Mouse (Mus musculus) embryonic facial prominence, embryonic 10.5 days (tissue): ENCODE data around the gene Nup85. TPM values are rescaled to one million over a fixed set of nuclear protein-coding genes. Genes with fewer than 3 reads are reported as not detected.

Source experiments
- DNase-seq: peaks from one replicate; pipeline ENCODE4 v3.0.0-alpha.2; 2017; ENCODE audit warnings: low spot score
- H3K27ac ChIP-seq: fragments of 300-500 bp; sonication (generic); replicated peaks from 2 replicates; pipeline ENCODE4 v1.5.1; 2016; ENCODE audit warnings: mild to moderate bottlenecking
- H3K27me3 ChIP-seq: fragments of 300-500 bp; sonication (generic); replicated peaks from 2 replicates; pipeline ENCODE4 v1.6.1; 2016; ENCODE audit warnings: low read depth, mild to moderate bottlenecking; ENCODE audit not compliant: poor library complexity, severe bottlenecking
- H3K36me3 ChIP-seq: fragments of 300-500 bp; sonication (generic); replicated peaks from 2 replicates; pipeline ENCODE4 v1.6.1; 2016; ENCODE audit warnings: mild to moderate bottlenecking, moderate library complexity
- H3K4me1 ChIP-seq: fragments of 300-500 bp; sonication (generic); 2 replicates; pipeline ENCODE4 v1.6.1; 2016
- H3K4me3 ChIP-seq: fragments of 300-500 bp; sonication (generic); 2 replicates; pipeline ENCODE4 v1.5.1; 2016; ENCODE audit warnings: mild to moderate bottlenecking, moderate library complexity
- H3K9me3 ChIP-seq: fragments of 300-500 bp; sonication (generic); 2 replicates; pipeline ENCODE4 v1.6.1; 2016; ENCODE audit warnings: mild to moderate bottlenecking
- WGBS: fragments of 180-500 bp; shearing (Covaris S2); methylation state at CpG from one replicate; pipeline ENCODE4 v1.1.7; 2016; 5-methylcytosine and 5-hydroxymethylcytosine counted together
- polyA plus RNA-seq: library from polyadenylated mRNA; unstranded; fragments of >200 nt; fragmentation: Nextera tagmentation; extraction: Ambion mirVana; gene quantifications from 2 replicates; pipeline ENCODE4 v1.2.1, GENCODE M21; 2016

Gene Nup85
- polyA plus RNA-seq, 1 experiment from 2014 or later, result 252 TPM

GRCm38 (mm10) chr11:115608421-115609399 lies 44.5 kb downstream of the Nup85 start:
- Histone ChIP-seq H3K36me3 (peaks cover 52% of the 10 kb centered on the region), H3K9me3 (no peaks in the 10 kb centered on the region), H3K4me3 (no peak overlapping the region), H3K27me3 (no peaks in the 10 kb centered on the region; the same call in 1 of the 2 replicates), H3K4me1 (peaks cover 33% of the 10 kb centered on the region), H3K27ac (no peak overlapping the region)
- no peak for DNase-seq
- 86% methylated on average over 23 of the region's 23 CpGs for WGBS

- Histone ChIP-seq H3K27me3 (no peaks in the 10 kb centered on the region; the same call in 1 of the 2 replicates), H3K4me3 (no peak overlapping the region), H3K4me1 (peaks cover 33% of the 10 kb centered on the region), H3K27ac (no peak overlapping the region), H3K36me3 (peaks cover 58% of the 10 kb centered on the region), H3K9me3 (no peaks in the 10 kb centered on the region)
- WGBS, result 69% methylated on average over 3 of the region's 3 CpGs
- DNase-seq, result no peak
These were observed 45.3 kb downstream of the Nup85 start for GRCm38 (mm10) chr11:115609576-115609975.

GRCm38 (mm10) chr11:115611173-115611572 lies 46.9 kb downstream of the Nup85 start:
- DNase-seq, result no peak
- Histone ChIP-seq H3K27ac (no peak overlapping the region), H3K4me3 (peak overlapping the region; percentile 77), H3K27me3 (no peaks in the 10 kb centered on the region; the same call in 1 of the 2 replicates), H3K4me1 (peaks cover 25% of the 10 kb centered on the region), H3K36me3 (peaks cover 61% of the 10 kb centered on the region), H3K9me3 (no peaks in the 10 kb centered on the region)
- 74% methylated on average over 6 of the region's 6 CpGs for WGBS

GRCm38 (mm10) chr11:115612059-115612409 lies 47.8 kb downstream of the Nup85 start:
- Histone ChIP-seq H3K27ac (peak overlapping the region; percentile 86), H3K36me3 (peaks cover 58% of the 10 kb centered on the region)

GRCm38 (mm10) chr11:115612410-115613137 lies 48.3 kb downstream of the Nup85 start, which contains the start of gene Mif4gd:
Gene Mif4gd, minus strand, starts transcription at chr11:115612969.
- Histone ChIP-seq H3K4me3 (peak within 1 kb of the TSS; percentile 77), H3K27ac (peak within 1 kb of the TSS; percentile 86), H3K36me3 (peaks cover 58% of the 10 kb centered on the region), H3K9me3 (no peaks in the 10 kb centered on the region), H3K27me3 (no peaks in the 10 kb centered on the region; the same call in 1 of the 2 replicates), H3K4me1 (peaks cover 25% of the 10 kb centered on the region)
- under 1% methylated on average over 79 of the region's 80 CpGs for WGBS
- peak; percentile 92 for DNase-seq

More at GRCm38 (mm10) chr11:115612059-115612409, 47.8 kb downstream of the Nup85 start:
- no peak for DNase-seq
- Histone ChIP-seq H3K4me3 (peak overlapping the region; percentile 77), H3K9me3 (no peaks in the 10 kb centered on the region), H3K4me1 (peaks cover 25% of the 10 kb centered on the region), H3K27me3 (no peaks in the 10 kb centered on the region; the same call in 1 of the 2 replicates)
- WGBS, result 2% methylated on average over 13 of the region's 13 CpGs

GRCm38 (mm10) chr11:115613138-115613945 lies 49.1 kb downstream of the Nup85 start:
- peak overlapping the region; percentile 86 for H3K27ac ChIP-seq
- no peak for DNase-seq

GRCm38 (mm10) chr11:115614346-115615107 lies 50.3 kb downstream of the Nup85 start:
- Histone ChIP-seq H3K4me1 (peaks cover 25% of the 10 kb centered on the region), H3K27me3 (no peaks in the 10 kb centered on the region; the same call in 1 of the 2 replicates), H3K9me3 (no peaks in the 10 kb centered on the region), H3K4me3 (no peak overlapping the region), H3K36me3 (peaks cover 50% of the 10 kb centered on the region), H3K27ac (no peak overlapping the region)
- DNase-seq, result no peak
- WGBS, result 83% methylated on average over 10 of the region's 10 CpGs

More at GRCm38 (mm10) chr11:115613138-115613945, 49.1 kb downstream of the Nup85 start:
- H3K36me3 ChIP-seq, result peaks cover 55% of the 10 kb centered on the region
- H3K9me3 ChIP-seq, result no peaks in the 10 kb centered on the region
- peak overlapping the region; percentile 77 for H3K4me3 ChIP-seq
- under 1% methylated on average over 16 of the region's 16 CpGs for WGBS
- no peaks in the 10 kb centered on the region; the same call in 1 of the 2 replicates for H3K27me3 ChIP-seq
- H3K4me1 ChIP-seq, result peaks cover 25% of the 10 kb centered on the region

- 85% methylated on average over 15 of the region's 15 CpGs for WGBS
- Histone ChIP-seq H3K27ac (no peak overlapping the region), H3K4me1 (peaks cover 25% of the 10 kb centered on the region), H3K9me3 (no peaks in the 10 kb centered on the region), H3K36me3 (peaks cover 50% of the 10 kb centered on the region), H3K4me3 (no peak overlapping the region), H3K27me3 (no peaks in the 10 kb centered on the region; the same call in 1 of the 2 replicates)
- no peak for DNase-seq
These were observed 51.0 kb downstream of the Nup85 start for GRCm38 (mm10) chr11:115615108-115615825.

DNA sequence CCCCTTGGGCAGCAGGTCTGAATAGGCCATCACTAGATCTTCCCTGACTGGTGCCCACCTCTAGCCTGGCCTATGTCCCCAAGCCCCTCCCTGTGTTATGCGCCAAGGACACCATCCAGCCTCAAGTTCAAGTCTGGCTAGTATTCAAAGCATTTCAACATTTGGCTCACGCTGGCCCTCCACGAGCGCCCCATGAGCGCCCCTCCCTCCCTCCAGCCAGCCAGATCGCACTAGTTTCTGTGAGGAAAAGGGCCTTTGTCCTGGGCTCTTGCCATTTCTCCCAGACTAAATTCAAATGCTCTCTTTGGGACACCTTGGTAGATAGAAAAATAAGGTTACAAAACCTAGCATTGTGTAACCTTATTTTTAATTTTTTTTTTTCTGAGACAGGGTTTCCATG lies 51.6 kb downstream of the Nup85 start:
- 91% methylated on average over 6 of the region's 6 CpGs for WGBS
- Histone ChIP-seq H3K36me3 (peaks cover 55% of the 10 kb centered on the region), H3K27ac (no peak overlapping the region), H3K9me3 (no peaks in the 10 kb centered on the region), H3K4me3 (no peak overlapping the region), H3K4me1 (peaks cover 25% of the 10 kb centered on the region), H3K27me3 (no peaks in the 10 kb centered on the region; the same call in 1 of the 2 replicates)
- no peak for DNase-seq

- no peak for DNase-seq
- Histone ChIP-seq H3K9me3 (no peaks in the 10 kb centered on the region), H3K27me3 (no peaks in the 10 kb centered on the region; the same call in 1 of the 2 replicates), H3K27ac (no peak overlapping the region), H3K4me3 (no peak overlapping the region), H3K4me1 (peaks cover 23% of the 10 kb centered on the region), H3K36me3 (peaks cover 60% of the 10 kb centered on the region)
- WGBS, result 87% methylated on average over 7 of the region's 7 CpGs
These were observed 52.1 kb downstream of the Nup85 start for GRCm38 (mm10) chr11:115616371-115616770.

DNA sequence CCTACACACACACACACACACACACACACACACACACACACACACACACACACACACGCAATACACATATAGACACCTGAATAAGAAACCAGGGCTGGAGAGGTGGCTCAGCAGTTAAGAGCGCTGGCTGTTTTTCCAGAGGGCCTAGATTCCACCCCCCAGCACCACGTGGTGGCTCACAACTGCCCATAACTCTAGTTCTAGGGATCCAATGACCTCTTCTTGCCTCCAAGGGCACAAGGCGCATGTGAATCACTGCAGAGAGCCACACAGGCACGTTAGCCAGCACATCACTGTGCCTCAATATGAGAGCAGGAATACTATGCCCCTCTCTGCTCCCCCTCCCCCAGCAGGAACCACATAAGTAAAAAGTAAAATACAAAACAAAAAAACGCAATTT lies 52.7 kb downstream of the Nup85 start:
- no peak overlapping the region for H3K4me3 ChIP-seq
- no peak overlapping the region for H3K27ac ChIP-seq
- no peak for DNase-seq
- WGBS, result 81% methylated on average over 6 of the region's 6 CpGs
- no peaks in the 10 kb centered on the region for H3K9me3 ChIP-seq
- H3K36me3 ChIP-seq, result peaks cover 65% of the 10 kb centered on the region
- no peaks in the 10 kb centered on the region for H3K27me3 ChIP-seq
- peaks cover 17% of the 10 kb centered on the region for H3K4me1 ChIP-seq
